Mouse (Mus musculus) thymus, adult 2 months (tissue): Measurements from ENCODE around the gene Plxdc2. TPM values are rescaled to one million over a fixed set of nuclear protein-coding genes. Genes with fewer than 3 reads are reported as not detected.

Experiments used
- DNase-seq: peaks from one replicate; pipeline ENCODE4 v3.0.0; 2021
- H3K27ac ChIP-seq: fragments of 200-500 bp; 2 replicates; pipeline ENCODE4 v1.5.1; 2012; ENCODE audit warnings: low read length, control low read depth; ENCODE audit not compliant: control insufficient read depth, insufficient read depth
- H3K27me3 ChIP-seq: fragments of 200-500 bp; 2 replicates; pipeline ENCODE4 v1.6.1; 2012; ENCODE audit warnings: mild to moderate bottlenecking, low read length, moderate library complexity, mixed read lengths; ENCODE audit not compliant: control insufficient read depth, insufficient read depth
- H3K36me3 ChIP-seq: fragments of 200-500 bp; 2 replicates; pipeline ENCODE4 v1.6.1; 2012; ENCODE audit warnings: mild to moderate bottlenecking, low read length, moderate library complexity; ENCODE audit not compliant: control insufficient read depth, insufficient read depth
- H3K4me1 ChIP-seq: fragments of 200-500 bp; replicated peaks from 2 replicates; pipeline ENCODE4 v1.6.1; 2012; ENCODE audit warnings: low read length; ENCODE audit not compliant: control insufficient read depth, insufficient read depth
- H3K4me3 ChIP-seq: fragments of 200-500 bp; 2 replicates; pipeline ENCODE4 v1.5.1; 2012; ENCODE audit warnings: mild to moderate bottlenecking, low read length, control low read depth, moderate library complexity; ENCODE audit not compliant: control insufficient read depth, insufficient read depth
- CTCF ChIP-seq: fragments of 200-500 bp; IDR thresholded peaks from 2 replicates; pipeline ENCODE4 v1.5.1; 2012; ENCODE audit warnings: mild to moderate bottlenecking, control low read depth, low read length, moderate library complexity, borderline replicate concordance; ENCODE audit not compliant: control insufficient read depth, poor library complexity, insufficient read depth; ENCODE audit errors: extremely low read depth
- POLR2A ChIP-seq: fragments of 200-500 bp; IDR thresholded peaks from 2 replicates; pipeline ENCODE4 v1.6.1; 2012; ENCODE audit warnings: mild to moderate bottlenecking, low read length, control low read depth, moderate library complexity; ENCODE audit not compliant: control insufficient read depth, poor library complexity, insufficient read depth; ENCODE audit errors: extremely low read depth
- WGBS: fragments of 180-500 bp; shearing (Covaris S2); methylation state at CpG from one replicate; pipeline ENCODE4 v1.1.7; 2018; 5-methylcytosine and 5-hydroxymethylcytosine counted together
- polyA plus RNA-seq: library from polyadenylated mRNA; depleted of rRNA; stranded (reverse); fragments of >200 nt; gene quantifications from 2 replicates; pipeline ENCODE4 v1.2.3, GENCODE M21; 2012

Plxdc2 gene
- polyA plus RNA-seq, 1 experiment: 14.0 TPM

- Histone ChIP-seq H3K27ac (no peak overlapping the region), H3K4me3 (no peak overlapping the region), H3K36me3 (no peaks in the 10 kb centered on the region), H3K4me1 (no peaks in the 10 kb centered on the region), H3K27me3 (no peaks in the 10 kb centered on the region)
- TF ChIP-seq CTCF: no peak
- 86% methylated on average over 2 of the region's 2 CpGs for WGBS
- DNase-seq: no peak
These were observed 50.4 kb downstream of the Plxdc2 start for GRCm38 (mm10) chr2:16406508-16406907.

GRCm38 (mm10) chr2:16414340-16414976 is 58.4 kb downstream of the Plxdc2 start:
- Histone ChIP-seq H3K4me1 (no peaks in the 10 kb centered on the region), H3K36me3 (no peaks in the 10 kb centered on the region), H3K27me3 (no peaks in the 10 kb centered on the region), H3K4me3 (no peak overlapping the region), H3K27ac (no peak overlapping the region)
- TF ChIP-seq CTCF (no peak), POLR2A (no peak)
- no peak for DNase-seq
- 92% methylated on average over 3 of the region's 3 CpGs for WGBS

GRCm38 (mm10) chr2:16439030-16439429 is 82.9 kb downstream of the Plxdc2 start:
- Histone ChIP-seq H3K36me3 (no peaks in the 10 kb centered on the region), H3K4me3 (no peak overlapping the region), H3K27me3 (no peaks in the 10 kb centered on the region), H3K4me1 (no peaks in the 10 kb centered on the region), H3K27ac (no peak overlapping the region)
- TF ChIP-seq CTCF (no peak), POLR2A (no peak)
- 92% methylated on average over 5 of the region's 5 CpGs for WGBS
- DNase-seq: no peak

DNA sequence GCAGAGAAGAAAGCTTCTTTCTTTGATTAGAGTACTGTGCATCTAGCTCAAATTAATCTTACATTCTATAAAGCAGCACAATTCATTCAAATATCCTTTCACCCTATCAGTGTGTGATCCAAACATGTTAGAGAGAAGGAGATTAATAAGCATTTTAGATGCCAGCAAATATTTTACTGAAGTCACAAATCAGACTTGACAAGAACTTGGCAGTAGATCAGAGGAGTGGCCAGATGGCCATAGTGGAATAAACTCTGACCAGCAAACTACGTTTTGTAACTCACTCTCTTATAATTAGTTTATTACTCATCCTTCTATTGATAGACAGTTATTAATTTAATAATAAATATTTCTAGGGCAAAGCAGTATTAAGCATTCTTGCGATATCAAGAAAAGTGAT is 86.5 kb downstream of the Plxdc2 start:
- Histone ChIP-seq H3K4me1 (no peaks in the 10 kb centered on the region), H3K4me3 (no peak overlapping the region), H3K36me3 (no peaks in the 10 kb centered on the region), H3K27me3 (no peaks in the 10 kb centered on the region), H3K27ac (no peak overlapping the region)
- no peak for DNase-seq
- TF ChIP-seq POLR2A: no peak
- no peak for TF ChIP-seq CTCF
- 91% methylated on average over 2 of the region's 2 CpGs for WGBS

DNA sequence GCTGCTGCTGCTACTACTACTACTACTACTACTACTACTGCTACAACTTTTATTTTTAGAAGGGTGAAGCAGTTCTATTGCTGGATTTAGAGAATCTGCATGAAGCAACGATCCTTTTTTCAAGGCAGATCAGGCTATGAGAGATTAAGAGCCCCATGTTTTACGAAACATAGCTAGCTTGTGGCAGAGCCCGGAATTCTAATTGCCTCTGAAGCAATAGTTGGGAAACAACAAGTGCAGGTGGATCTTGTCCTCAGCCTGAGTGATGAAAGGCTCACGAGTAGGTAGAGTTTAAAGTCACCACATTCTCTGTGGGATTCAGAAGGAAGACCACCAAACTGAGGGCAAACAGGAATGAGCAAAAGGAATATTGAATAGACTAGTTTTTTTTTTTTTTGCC is 91.8 kb downstream of the Plxdc2 start:
- no peak overlapping the region for H3K27ac ChIP-seq
- H3K36me3 ChIP-seq: no peaks in the 10 kb centered on the region
- 92% methylated on average over 4 of the region's 4 CpGs for WGBS
- no peak overlapping the region for H3K4me3 ChIP-seq
- no peak for TF ChIP-seq POLR2A
- TF ChIP-seq CTCF: no peak
- H3K27me3 ChIP-seq: no peaks in the 10 kb centered on the region
- no peak for DNase-seq
- no peaks in the 10 kb centered on the region for H3K4me1 ChIP-seq

GRCm38 (mm10) chr2:16450838-16451665 is 94.9 kb downstream of the Plxdc2 start:
- no peak for TF ChIP-seq POLR2A
- TF ChIP-seq CTCF: no peak
- no peak overlapping the region for H3K4me3 ChIP-seq
- DNase-seq: no peak
- H3K36me3 ChIP-seq: no peaks in the 10 kb centered on the region
- H3K27me3 ChIP-seq: no peaks in the 10 kb centered on the region
- no peaks in the 10 kb centered on the region for H3K4me1 ChIP-seq
- 92% methylated on average over 7 of the region's 7 CpGs for WGBS
- H3K27ac ChIP-seq: no peak overlapping the region
